Mouse (Mus musculus) adipocyte (in vitro differentiated cells): ENCODE results near the gene Scfd2.

Experiments used
- DNase-seq: peaks from one replicate; pipeline ENCODE4 v3.0.0-alpha.2; 2016; ENCODE audit warnings: low spot score

Scfd2 gene

DNA sequence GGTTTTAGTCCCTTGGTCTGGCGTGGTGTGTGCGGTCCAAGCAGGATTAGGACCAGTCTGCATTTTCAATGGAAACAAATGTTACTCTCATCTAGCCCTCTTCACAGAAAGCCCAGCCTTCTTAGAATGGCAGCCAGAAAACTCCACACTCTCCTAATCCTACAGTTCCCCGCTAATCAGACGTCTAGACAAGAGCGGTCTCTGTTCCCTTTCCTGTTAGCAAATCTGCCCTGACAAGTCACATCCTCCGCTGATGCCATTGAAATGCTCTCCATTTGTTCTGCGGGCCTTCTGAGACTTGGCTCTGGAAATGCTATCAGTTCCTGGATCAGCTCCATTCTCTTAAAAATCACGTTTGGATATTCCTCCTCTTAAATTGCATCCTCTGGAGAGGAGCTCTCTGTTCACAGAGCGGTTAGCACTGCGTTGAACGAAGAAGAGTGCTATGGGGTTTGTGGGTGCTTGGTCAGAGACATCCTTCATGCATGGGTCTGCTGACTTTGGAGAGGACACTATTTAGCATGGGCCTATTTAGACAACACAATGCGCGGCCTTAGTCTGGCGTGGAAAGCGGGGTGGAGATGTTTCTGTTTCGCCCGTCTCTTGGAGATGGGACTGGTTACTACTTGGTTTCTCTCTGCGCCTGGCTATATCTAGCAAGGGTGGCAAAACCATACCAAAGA, 358.3 kb downstream of the Scfd2 start:
- no peak for DNase-seq

DNA sequence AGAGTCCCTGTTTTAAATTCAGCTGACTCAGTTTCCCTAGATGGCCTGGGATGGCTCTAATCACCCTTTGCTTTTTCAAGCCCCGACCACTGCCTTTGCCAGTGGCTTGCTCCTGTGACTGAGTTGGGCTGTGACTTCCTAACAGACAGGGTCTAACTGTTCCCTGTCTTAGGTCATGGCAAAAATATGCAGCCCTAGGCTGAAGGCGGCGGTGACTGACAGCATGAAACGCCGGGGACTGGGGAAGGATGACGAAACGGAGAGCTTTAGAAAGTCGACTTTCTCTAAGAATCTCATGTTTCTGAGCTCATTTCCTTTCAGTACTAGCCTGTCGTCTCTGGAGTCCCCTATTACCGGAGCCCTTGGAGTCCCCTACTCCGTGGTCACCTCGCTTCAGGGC, 359.4 kb downstream of the Scfd2 start:
- peak; percentile 60 for DNase-seq

DNA sequence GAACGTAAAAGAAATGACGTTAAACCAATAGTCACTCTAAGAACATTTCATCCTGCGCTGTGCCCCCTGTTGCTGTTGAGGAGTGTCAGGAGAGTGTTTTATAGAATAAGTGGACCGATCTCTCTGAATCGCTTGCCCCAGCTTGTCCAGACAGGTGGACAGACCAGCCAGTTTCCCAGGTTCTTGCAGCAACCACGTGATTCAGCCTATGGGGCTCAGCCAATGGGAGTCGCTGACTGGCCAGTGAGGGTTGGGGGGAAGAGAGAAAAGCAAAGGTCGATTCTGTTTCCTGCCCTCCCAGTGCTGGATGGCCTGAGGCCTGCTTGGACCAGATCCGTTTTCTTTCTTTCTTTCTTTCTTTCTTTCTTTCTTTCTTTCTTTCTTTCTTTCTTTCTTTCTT, 359.8 kb downstream of the Scfd2 start:
- no peak for DNase-seq

DNA sequence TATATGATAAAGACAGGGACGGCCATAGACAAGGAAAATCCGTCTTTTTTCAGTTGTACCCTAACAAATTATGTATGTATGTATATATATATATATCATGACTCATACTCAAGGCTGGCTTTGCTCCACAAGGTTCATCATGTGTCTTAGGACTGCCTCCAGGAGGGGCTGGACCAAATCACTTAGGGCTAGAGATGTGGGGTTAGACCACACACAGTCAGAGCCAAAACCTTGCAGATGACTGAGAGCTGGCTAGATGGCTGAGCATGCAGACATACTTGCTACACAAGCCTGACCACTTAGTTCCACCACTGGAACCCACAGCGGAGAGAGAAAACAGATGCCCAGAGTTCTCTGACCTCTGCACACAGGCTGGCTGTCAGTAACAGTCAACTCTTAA, 363.5 kb downstream of the Scfd2 start:
- no peak for DNase-seq

DNA sequence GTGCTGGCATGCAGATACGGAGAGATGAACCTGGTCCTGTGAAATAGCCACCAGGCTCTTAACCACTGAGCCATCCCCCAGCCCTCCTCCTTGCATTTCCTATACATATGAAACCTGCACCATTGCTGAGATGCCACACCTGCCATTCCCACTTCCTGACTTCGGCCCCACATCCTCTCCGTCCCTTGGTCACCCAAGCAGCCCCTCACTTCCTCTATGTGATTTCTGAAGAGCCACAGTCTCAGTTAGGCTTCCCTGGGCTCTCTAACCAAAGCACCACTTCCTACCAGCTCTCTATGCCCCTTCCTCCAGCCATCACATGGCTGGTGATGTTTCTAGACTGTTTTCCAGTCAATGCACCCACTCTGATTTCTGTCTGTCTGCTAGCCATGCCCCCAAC, 364.9 kb downstream of the Scfd2 start:
- DNase-seq = no peak

DNA sequence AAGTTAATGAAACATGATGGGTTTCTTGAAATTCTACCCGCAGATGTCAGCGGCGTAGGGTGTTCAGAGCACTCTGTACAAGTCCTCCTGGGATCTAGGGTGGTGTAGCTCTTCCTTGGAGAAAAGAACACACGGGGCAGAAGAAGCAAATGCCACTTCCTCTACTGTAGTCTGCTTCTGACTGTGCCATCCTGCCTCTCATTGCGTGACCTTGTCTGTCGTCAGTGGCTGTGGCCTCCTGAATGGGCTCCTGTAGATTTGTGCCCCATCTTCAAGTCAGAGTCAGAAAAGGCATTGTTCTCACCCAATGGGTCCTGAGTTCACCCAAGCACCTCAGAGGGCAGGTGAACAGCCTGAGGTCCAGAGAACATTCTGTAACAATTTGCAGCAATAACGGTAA, 367.0 kb downstream of the Scfd2 start:
- no peak for DNase-seq

DNA sequence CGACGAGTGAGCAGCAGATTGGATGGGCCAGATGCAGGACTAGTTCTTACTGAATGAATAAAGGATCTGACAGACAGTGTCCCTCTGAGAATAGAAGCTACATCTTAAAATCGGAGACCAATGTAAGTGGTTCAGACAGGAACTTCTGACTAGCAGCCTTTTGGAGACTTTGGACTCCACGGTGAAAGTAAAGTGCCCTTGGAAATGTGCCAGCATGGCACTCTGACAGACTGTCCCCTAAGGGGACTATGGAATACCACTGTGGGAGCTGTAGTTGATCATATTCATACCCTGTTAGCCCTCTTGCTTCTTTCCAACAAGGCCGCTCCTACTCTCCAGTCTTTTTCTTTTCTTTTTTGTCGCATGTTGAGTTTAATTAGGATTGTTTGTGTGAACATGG, 368.4 kb downstream of the Scfd2 start:
- DNase-seq = no peak

DNA sequence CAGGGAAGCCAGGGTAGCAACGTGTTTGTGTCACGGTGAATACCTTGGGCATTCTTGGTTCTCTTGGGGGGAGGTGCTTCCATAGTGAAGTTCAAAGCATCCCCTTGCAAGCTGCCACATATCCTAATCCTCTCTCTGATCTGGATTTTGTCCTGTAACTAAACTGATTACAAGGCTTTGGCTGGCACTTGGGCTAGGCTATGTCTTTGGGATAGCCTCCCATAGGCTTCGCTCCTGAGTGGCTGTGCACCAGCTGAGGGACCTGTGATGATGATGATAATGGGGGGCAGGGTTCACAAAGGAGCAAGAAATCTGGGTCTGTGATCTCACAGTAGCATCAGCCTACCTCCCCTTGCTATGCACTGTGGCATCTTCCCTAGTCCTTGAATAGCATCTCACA, 369.5 kb downstream of the Scfd2 start:
- no peak for DNase-seq

DNA sequence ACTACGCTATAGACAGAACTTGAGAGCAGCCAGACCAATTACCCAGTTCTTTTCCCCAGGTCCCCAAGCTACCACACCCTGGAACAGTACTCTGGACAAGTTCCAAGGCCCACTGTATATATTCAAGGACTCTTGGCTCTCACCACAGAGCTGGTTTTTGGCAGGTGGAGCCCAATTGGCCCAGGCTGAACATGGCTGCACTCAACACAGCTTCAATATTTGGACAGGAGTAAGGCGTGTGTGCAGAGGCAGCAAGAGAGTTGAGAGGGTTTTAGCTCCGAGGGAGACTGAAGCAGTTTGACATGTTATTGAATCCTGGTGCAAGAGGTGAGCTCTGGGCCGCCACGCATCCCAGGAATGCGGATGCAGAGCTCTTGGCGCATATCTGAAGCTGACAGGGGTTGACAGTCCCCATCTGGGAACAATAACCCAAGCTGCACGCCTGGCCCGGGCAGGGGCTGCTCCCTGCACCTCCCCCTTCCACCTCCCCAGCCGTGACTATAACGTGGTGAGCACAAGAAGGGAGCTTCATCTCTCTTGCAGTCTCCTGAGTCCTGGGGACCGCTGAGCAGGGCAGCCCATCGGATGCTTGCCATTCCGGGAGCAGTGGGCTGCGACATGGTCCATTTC, 370.1 kb downstream of the Scfd2 start:
- peak; percentile 26 for DNase-seq

DNA sequence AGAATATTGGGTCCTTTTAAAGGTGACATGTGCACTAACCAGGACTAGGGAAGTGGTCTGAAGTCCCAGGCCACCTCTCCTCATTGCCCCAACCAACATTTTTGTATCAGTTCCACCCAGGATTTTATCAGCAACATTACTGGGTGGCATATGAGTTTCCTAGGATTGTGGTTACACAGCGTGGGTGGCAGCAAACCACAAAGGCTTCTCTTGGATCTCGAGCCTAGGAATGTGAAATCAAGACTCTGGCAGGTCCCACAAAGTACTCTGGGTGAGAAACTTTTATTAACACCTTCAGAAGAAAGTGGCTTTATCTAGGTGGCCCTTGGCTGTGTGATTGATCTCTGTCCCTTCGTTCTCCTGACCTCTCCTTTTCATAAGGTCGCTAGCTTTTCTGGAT, 371.2 kb downstream of the Scfd2 start:
- no peak for DNase-seq

DNA sequence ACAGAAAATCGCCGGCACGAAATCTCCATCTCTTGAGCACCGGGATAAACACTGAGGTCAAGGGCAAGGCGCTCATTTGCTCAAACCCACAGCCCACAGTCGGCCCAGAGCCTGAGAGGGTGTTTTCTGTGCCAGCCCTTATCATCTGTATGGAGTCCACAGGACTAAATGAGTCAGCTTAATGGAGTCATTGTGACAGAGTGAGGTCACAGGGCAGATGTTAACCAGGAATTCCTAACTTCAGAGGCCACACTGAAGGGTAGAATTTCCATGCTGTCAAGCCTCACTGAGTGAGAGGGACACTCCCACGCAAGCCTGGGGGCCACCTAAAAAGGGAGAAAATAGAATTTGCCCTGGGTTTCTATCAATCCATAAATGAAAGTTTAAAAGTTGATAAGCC, 371.7 kb downstream of the Scfd2 start:
- no peak for DNase-seq

DNA sequence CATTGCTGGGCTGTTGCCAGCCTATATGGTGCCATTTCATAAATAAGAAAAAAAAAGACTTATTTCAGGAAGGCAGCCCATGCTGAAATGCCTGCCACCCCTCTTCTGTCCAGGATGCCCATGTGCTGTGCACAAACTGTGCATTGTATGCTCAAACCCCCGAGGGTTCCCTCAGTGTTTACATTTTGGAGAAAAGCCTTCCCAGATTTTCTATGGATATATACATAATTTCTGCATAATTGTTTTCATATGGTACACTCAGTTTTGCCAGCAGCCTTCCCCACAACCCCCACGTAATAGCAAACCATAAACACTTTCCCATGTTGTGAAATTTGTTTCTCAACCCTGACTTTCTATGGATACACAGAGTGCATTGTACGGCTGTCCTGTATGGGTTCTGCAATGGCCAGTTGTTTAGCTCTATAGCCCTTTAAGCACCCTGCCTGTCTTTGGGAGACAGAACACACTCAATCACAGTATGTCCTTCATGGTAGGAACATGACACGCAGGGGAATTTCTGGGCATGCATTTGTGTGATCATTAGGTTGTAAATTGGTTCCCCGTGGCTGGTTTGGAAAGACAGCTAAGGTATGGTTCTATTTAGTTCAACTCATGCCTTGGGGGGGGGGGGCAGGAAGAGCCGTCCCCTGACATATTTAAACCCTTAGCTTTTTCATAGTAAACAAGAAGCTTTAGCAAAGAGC, 372.5 kb downstream of the Scfd2 start:
- no peak for DNase-seq

DNA sequence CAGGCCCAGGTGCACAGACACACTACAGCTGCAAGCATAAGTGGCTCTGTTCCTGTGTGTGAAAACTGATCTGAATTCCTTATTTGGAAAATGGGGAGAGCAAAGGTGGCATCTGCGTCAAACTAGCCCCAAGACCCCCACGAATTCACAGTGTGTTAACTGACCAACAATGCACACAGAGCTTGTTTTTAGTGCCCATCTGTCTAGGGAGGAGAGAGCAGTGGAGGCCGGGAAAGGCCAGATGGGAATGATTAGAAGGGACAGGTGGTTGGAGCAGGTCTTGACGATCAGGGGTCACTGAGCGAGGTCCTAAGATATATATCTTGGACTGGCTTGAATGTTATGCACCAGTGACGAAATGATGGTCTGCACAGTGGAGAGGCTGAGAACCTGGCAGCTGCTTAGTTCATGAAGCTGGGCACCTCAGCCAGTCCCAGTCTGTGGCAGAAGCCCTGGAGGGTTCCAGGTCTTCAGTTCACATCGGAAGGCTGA, 375.7 kb downstream of the Scfd2 start:
- DNase-seq = no peak
